Mouse (Mus musculus): ENCODE data around the gene Tecpr2.

DNA sequence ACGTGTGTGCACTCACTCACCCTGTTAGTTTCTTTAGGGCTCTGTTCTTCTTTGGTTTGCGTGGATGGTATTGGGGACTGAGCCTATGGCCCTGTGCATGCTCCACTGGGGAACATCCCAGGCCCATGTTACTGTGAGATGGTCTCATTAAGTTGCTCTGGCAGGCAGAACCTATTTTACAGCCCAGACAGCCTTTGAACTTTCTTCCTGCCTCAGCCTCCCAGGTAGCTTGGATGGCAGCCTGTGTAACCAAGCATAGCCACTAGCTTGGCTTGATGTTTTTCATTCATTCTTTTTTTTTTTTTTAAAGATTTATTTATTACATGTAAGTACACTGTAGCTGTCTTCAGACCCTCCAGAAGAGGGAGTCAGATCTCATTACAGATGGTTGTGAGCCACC lies 3.8 kb upstream of the Tecpr2 start:
- no peak for TF ChIP-seq CTCF (IDR thresholded peaks at IDR 0.05 in 2 of 3, conservative IDR thresholded peaks at IDR 0.05 in 1 of 3; ENCODE audit: control insufficient read depth in 1 of 3, insufficient read depth in 1 of 3, low read depth in 2 of 3, low read length in 3 of 3, poor library complexity in 1 of 3, severe bottlenecking in 1 of 3)
- TF ChIP-seq MXI1 (IDR thresholded peaks at IDR 0.05; ENCODE audit: low read depth, low read length): no peak
- TF ChIP-seq USF1 (IDR thresholded peaks at IDR 0.05; ENCODE audit: low read depth, low read length): no peak
- TF ChIP-seq BHLHE40 (IDR thresholded peaks at IDR 0.05; ENCODE audit: borderline replicate concordance, low read depth, low read length): no peak
- TF ChIP-seq POLR2A (IDR thresholded peaks at IDR 0.05; ENCODE audit: control insufficient read depth in 1 of 2, insufficient read depth in 1 of 2, low read depth in 1 of 2, low read length in 2 of 2, poor library complexity in 1 of 2): no peak
- TF ChIP-seq TAL1 (IDR thresholded peaks at IDR 0.05; ENCODE audit: low read length): no peak
- no peak for TF ChIP-seq TCF12 (IDR thresholded peaks at IDR 0.05; ENCODE audit: low read depth, low read length)

Measured in MEL (cell line).